Mouse (Mus musculus): ENCODE measurements around the gene Gm21119.
"Not testable (repeated sequence)": the region's sequence is repeated elsewhere in the genome, so short reads cannot be mapped to it uniquely, and the experiment has no call there.

- not testable (repeated sequence) for TF ChIP-seq EP300, CTCF (IDR thresholded peaks at IDR 0.05; ENCODE audit: low read depth)
Measured at GRCm38 (mm10) chr8:20590117-20590997, 24.4 kb upstream of the Gm21119 start.

All from liver, embryonic 14.5 days (tissue).